Mouse (Mus musculus): ENCODE results near the gene Rhobtb1.

Gene Rhobtb1

DNA sequence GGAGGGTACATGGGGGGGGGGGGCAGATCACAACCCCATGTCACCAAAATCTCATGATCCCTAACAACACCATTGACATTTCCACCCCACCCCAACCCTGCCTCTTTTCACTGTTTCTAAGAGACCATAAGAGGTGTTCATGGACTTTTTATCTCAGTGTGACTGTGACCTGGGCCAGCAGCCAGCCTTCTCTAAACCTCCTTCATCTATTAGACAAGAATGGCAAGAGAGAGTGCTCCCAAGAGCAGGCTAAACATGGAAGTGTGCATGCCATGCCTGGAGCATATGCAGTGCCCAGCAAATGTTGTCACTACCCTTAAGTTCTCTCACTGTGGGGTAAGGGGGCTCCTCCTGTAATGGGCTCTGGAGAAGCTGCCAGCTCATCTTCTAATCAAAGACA lies 123.5 kb downstream of the Rhobtb1 start:
- DNase-seq (ENCODE audit: low read depth, low spot score) = no peak

DNA sequence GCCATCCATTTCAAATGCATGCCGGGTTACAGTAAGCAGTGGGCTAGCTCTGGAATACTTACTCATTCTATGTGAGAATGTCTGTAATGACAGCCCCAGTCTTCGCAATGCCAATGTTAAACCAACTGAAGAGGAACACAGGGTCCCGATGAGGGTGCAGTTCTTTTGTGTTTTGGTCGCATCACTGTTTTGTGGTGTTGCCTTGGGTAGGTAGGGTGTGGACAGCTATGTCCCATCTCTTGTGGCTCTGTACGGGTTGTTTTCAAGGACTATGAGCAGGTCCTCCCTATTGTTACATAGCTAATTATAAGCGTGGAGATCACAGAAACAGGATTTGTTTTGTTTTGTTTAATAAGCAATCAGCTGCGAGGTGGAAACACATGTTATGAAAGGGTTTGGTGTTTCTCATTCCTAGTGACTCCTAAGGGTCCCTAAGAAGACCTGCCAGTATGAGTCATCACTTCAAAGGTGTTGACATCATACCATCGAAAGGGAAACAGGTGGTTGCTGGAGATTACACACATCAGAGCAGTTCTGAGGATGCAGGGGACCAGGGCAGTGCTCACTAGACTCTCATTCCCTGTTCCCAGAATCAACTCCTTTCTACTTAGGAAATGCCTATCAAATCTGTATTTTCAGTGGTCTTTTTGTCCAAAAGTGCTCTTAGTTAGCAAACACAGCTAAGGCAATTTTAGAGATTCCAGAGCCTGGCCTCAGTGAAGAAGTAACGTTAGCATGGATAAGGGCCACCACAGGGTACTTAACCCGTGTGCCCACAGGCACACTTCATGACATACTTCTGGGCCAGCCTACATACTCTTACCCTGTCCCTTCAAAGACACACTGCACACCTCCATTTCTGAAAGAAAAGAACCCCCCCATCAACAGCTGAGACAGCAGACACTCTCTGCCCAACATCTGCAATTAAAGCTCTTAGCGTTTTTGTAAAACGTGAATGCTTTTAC lies 124.9 kb downstream of the Rhobtb1 start:
- no peak for DNase-seq (ENCODE audit: low read depth, low spot score)

DNA sequence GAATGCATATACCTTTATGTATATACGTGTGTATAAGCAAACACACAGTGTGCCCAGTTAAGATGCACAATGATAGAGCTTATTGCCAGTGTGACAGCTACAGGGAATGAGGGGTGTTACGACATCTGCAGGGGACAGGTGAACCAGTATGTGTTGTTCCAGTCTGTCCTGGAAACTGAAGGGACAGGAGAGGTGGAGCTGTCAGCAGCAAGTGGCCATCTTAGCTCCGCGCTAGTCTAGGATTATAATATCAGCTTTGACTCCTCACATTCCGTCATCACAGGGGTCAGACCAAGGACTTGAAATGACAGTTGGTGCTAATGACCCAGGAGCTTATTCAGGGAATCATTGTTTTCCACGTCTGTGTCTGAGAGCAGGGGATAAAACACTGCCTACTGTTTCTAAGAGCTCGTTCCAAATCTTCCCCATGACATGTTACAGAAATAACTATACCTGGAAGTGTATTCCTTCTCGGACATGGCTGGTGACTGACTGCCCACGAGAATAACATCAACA lies 125.7 kb downstream of the Rhobtb1 start:
- DNase-seq (ENCODE audit: low read depth, low spot score) = no peak

DNA sequence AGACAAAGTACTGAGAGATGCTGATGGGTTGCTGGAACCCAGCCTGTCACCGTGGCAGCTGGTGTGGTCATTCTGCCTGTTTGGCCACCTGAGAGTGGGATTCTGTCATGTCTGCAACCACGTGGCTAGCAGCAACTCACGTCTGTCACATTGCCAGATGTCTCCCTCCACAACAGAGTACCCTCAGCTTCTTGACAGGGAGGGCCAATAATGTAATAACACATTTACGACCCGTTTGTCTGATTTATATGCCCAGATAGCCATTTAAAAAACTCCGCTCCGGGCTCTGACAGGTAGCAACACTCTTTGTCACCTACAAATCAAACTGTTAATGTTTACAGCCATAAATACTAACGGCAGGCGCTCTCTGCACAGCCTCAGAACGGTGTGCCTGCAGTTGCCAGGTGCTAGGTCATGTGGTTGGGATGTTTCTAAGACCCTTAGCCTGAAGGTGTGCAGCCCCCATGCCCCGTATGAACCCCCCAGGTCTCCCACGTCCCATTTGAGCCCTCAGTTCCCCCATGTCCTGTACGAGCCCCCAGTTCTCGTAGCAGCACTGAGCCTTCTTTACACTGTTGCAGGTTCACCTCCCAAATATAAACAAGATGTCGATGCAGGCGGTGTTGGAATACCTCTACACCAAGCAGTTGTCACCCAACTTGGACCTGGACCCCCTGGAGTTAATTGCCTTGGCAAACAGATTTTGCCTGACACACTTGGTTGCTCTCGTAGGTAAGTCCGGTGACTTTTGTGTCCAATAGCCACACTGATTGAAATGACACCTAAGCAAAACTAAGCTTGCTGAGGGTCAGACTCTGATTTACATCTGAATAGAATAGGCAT lies 127.8 kb downstream of the Rhobtb1 start:
- peak; percentile 49 for DNase-seq (ENCODE audit: low read depth, low spot score)

DNA sequence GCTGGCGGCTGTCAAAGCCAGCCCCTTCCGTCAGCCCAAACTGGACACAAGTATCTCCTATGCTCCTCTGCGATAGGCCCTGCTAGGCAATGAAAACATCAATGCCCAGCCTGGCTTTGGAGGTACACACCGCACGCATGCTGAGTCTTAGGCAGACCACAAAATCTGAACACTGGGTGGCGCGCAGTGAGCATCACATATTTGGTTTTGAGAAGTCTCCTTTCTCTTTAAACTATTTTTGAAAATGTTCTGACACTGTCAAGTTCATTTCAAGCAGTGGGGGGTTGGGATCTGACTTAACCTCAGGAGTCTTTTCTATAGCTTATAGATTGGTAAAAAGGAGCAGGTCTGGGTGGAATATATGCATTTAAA lies 128.4 kb downstream of the Rhobtb1 start:
- no peak for DNase-seq (ENCODE audit: low read depth, low spot score)

DNA sequence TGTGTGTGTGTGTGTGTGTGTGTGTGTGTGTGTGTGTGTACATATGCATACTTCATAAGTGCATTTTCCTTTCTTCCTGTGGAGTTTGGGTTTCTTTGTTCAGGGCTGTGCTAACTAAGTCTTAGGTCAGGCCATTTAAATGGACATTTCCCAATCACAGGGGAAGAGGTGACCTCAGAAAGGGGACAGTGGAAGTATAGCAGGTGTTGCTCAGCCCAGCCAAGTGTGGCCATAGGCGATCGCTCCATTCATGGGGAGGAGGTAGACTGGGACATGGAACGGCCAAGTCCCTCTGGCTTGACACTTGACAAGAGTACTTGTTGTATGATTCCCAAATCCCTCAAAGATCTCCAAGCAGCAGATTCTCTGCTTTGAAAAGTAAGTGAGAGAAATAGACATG lies 135.7 kb downstream of the Rhobtb1 start:
- no peak for DNase-seq (ENCODE audit: low read depth, low spot score)

DNA sequence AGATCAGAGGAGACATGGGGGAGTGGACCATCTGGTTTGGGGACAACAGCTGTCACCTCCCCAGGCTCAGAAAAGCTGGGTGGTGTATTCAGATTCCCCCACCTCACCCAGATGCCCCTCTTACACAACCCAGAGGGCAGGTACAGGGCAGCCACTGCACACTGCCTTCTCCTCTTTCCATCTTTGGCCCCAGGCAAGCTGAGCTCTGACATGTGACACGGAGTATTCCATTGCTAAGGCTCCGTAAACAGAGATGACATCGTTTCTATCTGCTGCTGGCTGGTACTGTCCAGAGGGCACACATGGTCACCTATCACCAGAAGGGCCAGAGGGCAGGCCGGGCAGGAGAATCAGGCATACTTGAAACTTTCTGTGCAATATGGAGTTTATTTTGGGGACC lies 136.9 kb downstream of the Rhobtb1 start:
- no peak for DNase-seq (ENCODE audit: low read depth, low spot score)

DNA sequence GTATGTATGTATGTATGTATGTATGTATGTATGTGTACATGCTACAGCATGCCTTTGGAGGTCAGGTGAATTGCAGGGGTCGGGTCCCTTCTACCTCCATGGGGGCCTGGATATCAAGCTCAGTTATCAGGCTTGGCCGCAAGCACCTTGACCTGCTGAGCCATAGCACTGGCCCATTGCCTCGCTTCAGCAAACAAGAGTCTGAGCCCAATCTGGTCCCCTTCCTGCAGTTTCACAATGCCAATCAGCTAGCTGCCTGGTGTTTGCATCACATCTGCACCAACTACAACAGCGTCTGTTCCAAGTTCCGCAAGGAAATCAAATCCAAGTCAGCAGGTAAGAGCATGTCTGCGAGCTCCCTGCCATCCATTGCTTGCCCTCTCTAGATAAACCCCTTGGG lies 137.5 kb downstream of the Rhobtb1 start:
- DNase-seq (ENCODE audit: low read depth, low spot score) = no peak

DNA sequence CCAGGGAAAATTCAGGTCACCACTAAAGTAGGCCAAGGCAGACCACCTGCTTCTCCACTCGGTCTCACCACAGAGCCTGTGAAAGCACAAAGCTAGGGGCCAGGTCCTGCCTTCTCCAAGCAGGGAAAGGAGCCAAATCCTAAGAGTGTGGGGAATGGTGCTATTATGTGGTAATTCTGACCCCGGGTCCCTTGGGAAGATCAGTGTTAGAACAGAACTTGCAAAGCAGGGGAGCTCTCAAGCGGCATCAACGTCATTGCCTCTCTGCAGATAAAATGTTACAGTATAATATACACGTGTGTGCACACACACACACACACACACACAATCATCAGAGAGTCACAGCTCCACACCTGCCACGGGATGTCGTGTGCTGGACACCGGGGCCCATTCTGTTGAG lies 139.5 kb downstream of the Rhobtb1 start:
- DNase-seq (ENCODE audit: low read depth, low spot score) = no peak

DNA sequence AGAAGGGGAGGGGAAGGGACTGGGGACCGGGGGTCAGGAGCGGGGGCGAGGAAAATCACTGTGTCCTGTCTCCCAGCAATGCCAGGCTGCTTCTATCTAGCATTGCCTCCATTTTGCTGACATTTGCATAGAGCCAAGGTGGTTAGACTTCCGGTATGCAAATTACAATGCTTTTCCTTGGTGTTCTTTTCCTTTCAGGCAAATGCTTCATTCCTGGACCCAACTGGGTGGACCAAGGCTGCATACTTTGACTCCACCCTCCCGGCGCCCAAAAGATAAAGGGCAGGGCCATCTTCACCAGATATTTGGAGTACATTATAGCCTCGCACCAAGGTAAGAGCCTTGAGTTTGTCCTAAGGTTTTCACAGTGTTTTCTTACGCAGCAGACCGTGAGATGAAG lies 144.7 kb downstream of the Rhobtb1 start:
- no peak for DNase-seq (ENCODE audit: low read depth, low spot score)

DNA sequence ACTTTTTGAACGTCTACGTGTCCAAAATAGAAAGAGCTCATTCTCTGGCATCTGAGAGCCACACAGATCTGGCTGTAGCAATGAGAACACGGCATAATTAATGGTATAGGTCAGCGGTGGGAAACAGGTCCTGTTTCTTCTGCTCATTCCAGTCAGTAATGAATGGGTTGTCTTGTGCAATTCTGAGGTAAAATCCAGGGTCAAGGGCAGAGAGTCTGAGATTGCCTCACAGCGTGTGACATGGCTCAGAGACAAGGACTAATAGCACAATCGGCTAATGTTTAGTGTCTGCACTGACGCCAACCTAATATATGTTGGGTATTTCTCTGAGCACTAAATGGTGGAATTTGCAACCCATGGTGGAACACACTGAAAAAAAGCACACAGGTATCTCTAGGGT lies 148.8 kb downstream of the Rhobtb1 start:
- no peak for DNase-seq (ENCODE audit: low read depth, low spot score)

DNA sequence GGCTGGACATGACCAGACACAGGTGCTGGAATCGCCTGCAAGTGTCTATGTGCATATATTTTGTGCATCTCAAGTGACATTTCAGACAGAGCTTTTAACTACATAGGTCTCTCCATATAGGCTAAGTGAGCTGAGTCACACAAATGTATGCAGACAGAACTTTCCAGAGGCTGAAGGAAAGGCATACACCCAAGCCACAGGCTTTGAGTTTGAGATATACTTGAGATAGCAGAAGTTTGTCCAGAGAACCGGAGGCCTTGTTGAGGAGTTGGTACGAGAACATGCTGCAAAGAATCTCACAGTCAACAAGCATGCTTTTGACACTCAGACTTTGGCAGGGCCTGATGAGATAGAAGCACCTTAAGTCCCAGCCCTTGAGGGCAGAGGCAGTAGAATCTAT lies 151.4 kb downstream of the Rhobtb1 start:
- DNase-seq (ENCODE audit: low read depth, low spot score) = no peak

DNA sequence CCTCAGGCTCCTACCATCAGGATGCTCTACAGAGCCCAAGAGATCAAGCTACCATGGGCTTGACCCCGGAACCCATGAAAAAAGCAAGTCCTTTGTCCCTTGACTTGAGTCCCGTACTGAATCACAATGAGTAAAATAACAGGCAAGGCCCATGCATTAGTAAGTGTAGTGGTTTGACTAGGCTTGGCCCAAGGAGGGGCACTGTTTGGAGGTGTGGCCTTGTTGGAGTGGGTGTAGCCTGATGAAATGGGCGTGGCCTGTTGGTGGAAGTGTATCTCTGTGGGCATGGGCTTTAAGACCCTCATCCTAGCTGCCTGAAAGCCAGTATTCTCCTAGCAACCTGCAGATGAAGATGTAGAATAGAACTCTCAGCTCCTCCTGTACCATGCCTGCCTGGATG lies 153.6 kb downstream of the Rhobtb1 start:
- DNase-seq (ENCODE audit: low read depth, low spot score) = no peak

DNA sequence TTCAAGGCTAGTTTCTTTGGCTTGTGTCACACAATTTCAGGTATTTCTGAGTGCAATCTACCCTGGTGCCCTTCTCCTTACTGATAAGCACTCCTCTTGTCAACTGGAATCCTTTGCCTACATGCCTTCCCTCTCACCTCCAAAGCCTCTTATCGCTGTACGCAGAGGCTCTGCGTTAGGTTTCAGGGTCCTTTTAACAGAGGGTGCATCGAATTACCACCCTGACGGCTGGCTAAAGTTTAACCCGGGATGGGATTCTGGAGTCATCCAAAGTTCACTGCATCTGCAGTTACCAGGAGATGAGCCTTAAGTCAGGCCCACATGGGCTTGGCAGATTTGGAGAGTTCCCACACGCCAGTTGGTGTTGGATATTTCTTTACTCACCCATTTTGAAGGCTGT lies 154.4 kb downstream of the Rhobtb1 start:
- no peak for DNase-seq (ENCODE audit: low read depth, low spot score)

DNA sequence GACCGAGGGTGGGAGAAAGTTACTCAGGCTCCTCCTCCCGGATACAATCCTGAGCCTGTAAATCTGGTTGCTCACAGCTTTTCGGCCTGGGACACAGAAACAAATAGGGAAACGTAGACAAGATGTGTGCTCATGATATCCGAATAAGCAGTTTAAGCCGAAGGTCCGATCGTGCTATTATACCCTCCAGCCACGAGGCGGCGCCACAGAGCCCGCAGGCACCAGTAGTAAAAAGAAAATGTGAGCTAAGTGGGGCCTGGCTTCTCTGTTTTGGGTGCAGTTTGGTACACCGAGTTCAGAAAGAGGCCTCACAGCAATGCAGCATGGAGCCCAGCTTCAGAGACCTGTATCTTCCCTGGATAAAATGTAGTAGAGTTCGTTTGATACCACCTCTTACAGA lies 155.0 kb downstream of the Rhobtb1 start:
- DNase-seq (ENCODE audit: low read depth, low spot score) = no peak

DNA sequence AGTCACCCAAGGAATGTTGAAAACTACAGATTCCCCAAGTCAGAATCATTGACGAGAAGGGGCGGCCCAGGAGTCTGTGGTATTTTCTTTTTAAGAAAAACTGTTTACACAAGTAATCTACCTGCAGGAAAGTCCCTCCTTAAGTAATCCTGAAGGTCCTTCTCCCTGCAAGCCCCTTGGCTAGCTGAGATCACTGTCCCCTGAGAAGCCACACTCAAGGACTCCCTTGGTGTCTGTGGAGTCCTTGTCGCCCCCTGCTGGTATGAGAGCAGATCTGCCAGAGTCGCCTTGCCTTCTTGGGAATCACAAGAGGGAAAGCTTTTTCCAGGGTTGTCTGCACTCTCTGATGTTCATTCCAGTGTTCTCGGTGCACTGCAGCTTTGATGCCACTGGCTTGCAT lies 155.8 kb downstream of the Rhobtb1 start:
- peak; percentile 78 for DNase-seq (ENCODE audit: low read depth, low spot score)

DNA sequence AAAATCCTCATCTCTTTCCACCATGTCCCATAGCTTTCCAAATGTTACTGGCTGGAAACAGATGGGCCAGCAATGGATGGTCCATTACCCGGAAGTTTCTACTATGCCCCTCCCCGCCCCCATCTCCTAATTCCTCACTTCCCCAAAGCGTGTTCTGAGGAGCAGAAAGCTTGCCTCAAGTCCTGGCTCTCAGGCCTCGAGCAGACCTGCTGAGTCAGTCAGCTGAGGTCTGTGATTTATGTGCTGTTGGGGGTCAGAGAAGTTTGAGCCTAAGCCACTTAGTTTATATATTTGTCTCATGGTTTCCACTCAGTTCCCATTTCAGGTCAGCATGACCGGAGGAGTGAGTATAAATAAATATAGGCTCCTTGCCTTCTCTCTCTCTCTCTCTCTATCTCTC lies 157.9 kb downstream of the Rhobtb1 start:
- DNase-seq (ENCODE audit: low read depth, low spot score) = no peak

DNA sequence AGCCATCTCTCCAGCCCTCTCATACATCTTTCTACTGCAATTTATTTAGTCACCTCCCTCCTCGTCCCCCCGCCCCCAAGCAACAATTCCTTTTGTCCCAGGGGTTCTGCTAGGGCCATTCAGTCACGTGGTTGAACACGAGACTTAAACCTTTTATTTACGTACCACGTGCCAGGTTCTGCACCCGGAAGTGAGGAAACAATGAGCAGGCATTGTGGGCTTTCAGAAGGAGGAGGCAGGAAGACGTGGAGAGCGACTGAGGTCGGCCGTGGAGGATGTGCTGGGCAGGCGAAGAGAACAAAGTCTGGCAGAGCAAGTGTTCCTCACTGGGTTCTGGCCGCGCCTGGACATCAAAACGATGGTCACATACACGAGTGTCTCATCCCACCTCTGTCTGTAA lies 160.6 kb downstream of the Rhobtb1 start:
- DNase-seq (ENCODE audit: low read depth, low spot score) = no peak

DNA sequence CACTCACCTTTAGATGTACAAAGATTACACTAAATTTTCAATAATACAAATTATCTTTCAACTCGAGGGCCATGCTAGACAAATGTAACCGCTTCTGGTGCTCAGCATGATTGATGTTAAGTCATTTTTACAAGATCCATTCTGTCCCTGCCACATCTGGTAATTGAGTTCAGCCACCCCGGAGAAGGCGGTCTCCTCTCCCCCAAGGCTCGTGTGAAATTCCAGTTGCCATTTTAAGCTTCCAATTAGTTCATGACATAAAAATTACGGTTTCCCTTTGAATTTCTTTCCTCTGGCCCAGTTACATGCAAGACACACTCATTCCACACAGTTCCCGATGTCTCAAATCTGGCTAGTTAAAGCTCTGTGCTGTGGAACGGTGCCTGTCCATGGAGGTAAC lies 162.7 kb downstream of the Rhobtb1 start:
- no peak for DNase-seq (ENCODE audit: low read depth, low spot score)

DNA sequence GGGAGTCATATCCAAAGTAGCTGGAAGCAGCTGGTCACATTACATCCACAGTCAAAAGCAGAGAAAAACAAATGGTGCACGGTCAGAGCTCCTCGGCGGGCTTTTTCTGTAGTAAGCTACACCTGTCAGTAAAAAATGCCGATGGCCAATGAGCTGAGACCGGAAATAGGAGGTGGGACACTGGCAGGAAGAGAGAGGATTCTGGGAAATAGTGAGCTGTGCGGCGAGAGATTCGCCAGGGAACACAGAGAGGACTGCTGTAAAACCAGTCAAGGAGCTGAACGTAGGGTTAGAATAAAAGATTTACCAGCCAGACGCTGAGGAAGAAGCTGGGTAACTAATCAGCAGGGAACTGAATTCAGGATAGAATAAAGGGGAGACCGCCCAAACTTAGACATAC lies 167.3 kb downstream of the Rhobtb1 start:
- DNase-seq (ENCODE audit: low read depth, low spot score) = no peak

DNA sequence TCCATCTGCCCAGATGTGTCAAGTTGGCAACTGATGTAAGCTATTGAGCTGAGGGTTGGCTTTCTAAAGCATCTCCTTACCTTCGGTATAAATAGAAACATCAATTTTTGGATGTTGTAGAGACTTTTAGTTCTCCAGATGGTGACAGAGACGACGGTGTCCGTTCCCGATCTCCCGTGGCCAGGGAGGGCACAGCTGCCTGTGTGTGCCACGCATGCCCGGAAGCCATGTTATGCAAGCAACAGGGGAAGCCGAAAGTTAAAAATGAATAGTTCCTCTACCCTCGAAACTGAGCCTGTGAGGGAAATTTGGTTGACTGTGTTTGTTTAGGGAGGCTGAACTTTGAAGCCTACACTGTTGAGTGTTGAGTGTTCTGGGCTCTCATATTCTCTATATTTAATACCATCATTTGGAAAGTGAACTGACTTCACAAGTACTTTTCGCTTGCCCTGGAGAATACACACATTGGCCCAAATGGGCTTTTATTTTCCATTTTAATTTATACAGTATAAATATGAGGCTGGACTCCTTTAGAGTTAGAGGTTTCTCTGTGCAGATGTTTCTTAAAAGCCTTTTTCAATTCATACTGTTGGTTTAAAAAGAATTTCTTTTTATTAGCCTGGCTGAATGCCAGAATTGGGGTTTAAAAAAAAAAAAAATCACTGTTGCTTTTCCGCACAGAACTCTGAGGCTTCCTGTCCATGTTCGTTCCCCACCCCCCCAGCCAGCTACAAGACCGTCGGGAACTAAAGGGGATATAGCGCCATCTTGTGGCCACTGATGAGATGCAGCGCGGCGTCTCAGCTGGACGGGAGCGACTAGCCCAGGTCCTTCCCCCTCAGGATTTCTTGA lies 169.7 kb downstream of the Rhobtb1 start:
- DNase-seq (ENCODE audit: low read depth, low spot score) = peak; percentile 88

Data from mesoderm, embryonic 11.5 days (tissue).